Mouse (Mus musculus): ENCODE results near the gene Pou2f1. TPM values are rescaled to one million over a fixed set of nuclear protein-coding genes. Genes with fewer than 3 reads are reported as not detected.

Gene Pou2f1
- polyA plus RNA-seq, 1 experiment, result 10.8 TPM

GRCm38 (mm10) chr1:165943270-165943669 lies 59.2 kb downstream of the Pou2f1 start:
- TF ChIP-seq CTCF (conservative IDR thresholded peaks at IDR 0.05; ENCODE audit: insufficient read depth, insufficient read length, low read depth, low read length) (no peak), POLR2A (IDR thresholded peaks at IDR 0.05; ENCODE audit: low read depth, low read length) (no peak)
- 93% methylated on average over 1 of the region's 1 CpGs for WGBS
- Histone ChIP-seq H3K4me1 (ENCODE audit: control insufficient read depth, insufficient read depth, low read length) (no peaks in the 10 kb centered on the region), H3K36me3 (ENCODE audit: control insufficient read depth, insufficient read depth, low read length) (no peaks in the 10 kb centered on the region), H3K4me3 (ENCODE audit: insufficient read depth, low read depth, low read length) (no peak overlapping the region), H3K27me3 (replicated peaks; ENCODE audit: control insufficient read depth, insufficient read depth, low read length) (no peaks in the 10 kb centered on the region), H3K27ac (ENCODE audit: insufficient read depth, low read depth, low read length) (no peak overlapping the region)
- DNase-seq, result no peak

DNA sequence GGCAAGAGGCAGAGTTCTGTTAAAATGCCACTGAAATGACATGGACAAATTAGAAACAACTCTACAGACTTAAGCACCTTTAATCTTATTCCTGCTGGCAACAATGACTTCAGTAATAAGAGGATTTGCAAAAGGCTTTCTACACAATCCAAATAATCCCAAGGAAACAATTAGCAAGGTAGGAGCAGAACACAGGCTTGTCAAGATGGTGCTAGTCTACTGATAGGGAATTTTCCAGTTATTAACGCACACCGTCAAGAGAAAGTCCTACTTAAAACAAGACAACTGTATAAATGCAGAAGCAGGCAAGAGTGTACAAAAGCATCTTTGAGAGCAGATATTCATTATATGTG lies 67.0 kb downstream of the Pou2f1 start:
- H3K4me3 ChIP-seq (ENCODE audit: insufficient read depth, low read depth, low read length), result no peak overlapping the region
- DNase-seq, result no peak
- H3K27ac ChIP-seq (ENCODE audit: insufficient read depth, low read depth, low read length), result no peak overlapping the region
- TF ChIP-seq CTCF (conservative IDR thresholded peaks at IDR 0.05; ENCODE audit: insufficient read depth, insufficient read length, low read depth, low read length), result no peak
- TF ChIP-seq POLR2A (IDR thresholded peaks at IDR 0.05; ENCODE audit: low read depth, low read length), result no peak
- 93% methylated on average over 2 of the region's 2 CpGs for WGBS
- H3K4me1 ChIP-seq (ENCODE audit: control insufficient read depth, insufficient read depth, low read length), result peaks cover 3% of the 10 kb centered on the region; the same call in 1 of the 2 replicates
- H3K36me3 ChIP-seq (ENCODE audit: control insufficient read depth, insufficient read depth, low read length), result no peaks in the 10 kb centered on the region
- H3K27me3 ChIP-seq (replicated peaks; ENCODE audit: control insufficient read depth, insufficient read depth, low read length), result no peaks in the 10 kb centered on the region

DNA sequence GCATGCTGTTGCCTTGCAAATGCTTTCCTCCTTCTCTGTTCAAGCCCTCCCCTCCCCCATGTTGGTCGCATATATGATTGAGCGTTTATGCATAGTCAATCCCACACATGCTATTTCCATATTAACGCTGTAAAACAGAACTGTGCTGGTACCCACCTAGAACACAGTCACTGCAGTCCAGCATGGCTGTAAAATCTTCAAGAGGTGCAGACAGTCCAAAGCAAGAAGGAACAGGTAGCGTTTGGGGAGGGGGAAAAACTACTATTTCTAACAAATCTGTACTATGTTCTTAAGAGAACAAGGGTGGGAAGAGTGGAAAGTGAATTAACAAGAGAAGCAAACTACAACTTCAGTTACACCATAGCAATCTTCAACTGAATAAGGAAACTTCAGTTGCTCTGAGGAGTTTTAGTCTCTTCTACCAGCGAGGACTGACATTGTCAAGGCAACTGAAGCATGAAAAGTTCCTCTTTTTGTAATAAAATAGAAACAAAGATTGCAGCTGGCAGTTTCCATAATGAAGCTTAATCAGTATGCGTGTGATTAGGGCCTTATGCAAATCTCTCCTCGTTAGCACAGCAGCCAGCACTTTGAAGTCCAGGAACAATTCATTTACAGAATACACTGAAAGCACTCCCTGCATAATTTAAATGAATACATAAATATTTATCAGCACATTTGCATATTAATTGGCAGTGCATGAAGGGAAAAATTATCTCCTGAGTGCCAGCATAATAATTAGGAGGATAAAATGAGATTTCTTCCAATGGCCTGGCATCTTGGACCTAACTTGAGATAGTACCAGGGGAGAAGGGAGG lies 67.6 kb downstream of the Pou2f1 start:
- peaks cover 3% of the 10 kb centered on the region; the same call in 1 of the 2 replicates for H3K4me1 ChIP-seq (ENCODE audit: control insufficient read depth, insufficient read depth, low read length)
- H3K4me3 ChIP-seq (ENCODE audit: insufficient read depth, low read depth, low read length), result no peak overlapping the region
- WGBS, result 59% methylated on average over 7 of the region's 7 CpGs
- TF ChIP-seq CTCF (conservative IDR thresholded peaks at IDR 0.05; ENCODE audit: insufficient read depth, insufficient read length, low read depth, low read length) (no peak), POLR2A (IDR thresholded peaks at IDR 0.05; ENCODE audit: low read depth, low read length) (no peak)
- H3K27ac ChIP-seq (ENCODE audit: insufficient read depth, low read depth, low read length), result no peak overlapping the region
- no peaks in the 10 kb centered on the region for H3K27me3 ChIP-seq (replicated peaks; ENCODE audit: control insufficient read depth, insufficient read depth, low read length)
- no peak for DNase-seq
- no peaks in the 10 kb centered on the region for H3K36me3 ChIP-seq (ENCODE audit: control insufficient read depth, insufficient read depth, low read length)

DNA sequence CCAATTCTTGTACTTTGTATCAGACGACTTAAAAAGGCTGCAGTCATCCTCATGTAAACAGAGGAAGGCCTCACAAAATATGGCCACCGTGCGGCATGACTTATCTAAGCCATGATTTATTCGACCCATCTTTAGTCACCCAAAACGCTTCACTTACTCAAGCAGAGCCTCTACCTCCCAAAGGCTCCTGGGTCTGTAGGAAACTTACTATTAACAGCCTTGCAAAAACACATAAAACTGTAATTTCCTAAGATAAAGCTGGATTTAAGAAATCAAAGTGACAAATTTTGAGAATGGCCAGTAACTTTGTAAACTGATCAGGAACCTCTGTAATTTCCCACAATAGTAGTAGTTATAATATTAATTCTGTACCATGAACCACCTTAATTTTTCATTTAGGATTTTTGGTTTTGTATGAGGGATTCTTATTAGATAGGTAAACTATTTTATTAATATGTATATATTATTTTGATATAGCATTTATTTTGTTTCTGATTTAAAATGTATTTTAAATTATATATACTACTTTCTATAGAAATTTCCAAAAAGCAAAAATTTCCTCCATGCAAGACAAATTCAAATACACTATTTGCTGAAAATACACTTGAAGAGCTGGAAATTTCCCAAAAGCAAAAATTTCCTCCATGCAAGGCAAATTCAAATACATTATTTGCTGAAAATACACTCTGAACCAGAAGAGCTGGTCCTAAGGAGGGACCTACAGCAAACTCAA lies 68.4 kb downstream of the Pou2f1 start:
- TF ChIP-seq CTCF (conservative IDR thresholded peaks at IDR 0.05; ENCODE audit: insufficient read depth, insufficient read length, low read depth, low read length), result no peak
- no peak for TF ChIP-seq POLR2A (IDR thresholded peaks at IDR 0.05; ENCODE audit: low read depth, low read length)
- 54% methylated on average over 5 of the region's 5 CpGs for WGBS
- no peak for DNase-seq
- Histone ChIP-seq H3K36me3 (ENCODE audit: control insufficient read depth, insufficient read depth, low read length) (no peaks in the 10 kb centered on the region), H3K27ac (ENCODE audit: insufficient read depth, low read depth, low read length) (no peak overlapping the region), H3K4me1 (ENCODE audit: control insufficient read depth, insufficient read depth, low read length) (peaks cover 3% of the 10 kb centered on the region; the same call in 1 of the 2 replicates), H3K4me3 (ENCODE audit: insufficient read depth, low read depth, low read length) (no peak overlapping the region), H3K27me3 (replicated peaks; ENCODE audit: control insufficient read depth, insufficient read depth, low read length) (no peaks in the 10 kb centered on the region)

DNA sequence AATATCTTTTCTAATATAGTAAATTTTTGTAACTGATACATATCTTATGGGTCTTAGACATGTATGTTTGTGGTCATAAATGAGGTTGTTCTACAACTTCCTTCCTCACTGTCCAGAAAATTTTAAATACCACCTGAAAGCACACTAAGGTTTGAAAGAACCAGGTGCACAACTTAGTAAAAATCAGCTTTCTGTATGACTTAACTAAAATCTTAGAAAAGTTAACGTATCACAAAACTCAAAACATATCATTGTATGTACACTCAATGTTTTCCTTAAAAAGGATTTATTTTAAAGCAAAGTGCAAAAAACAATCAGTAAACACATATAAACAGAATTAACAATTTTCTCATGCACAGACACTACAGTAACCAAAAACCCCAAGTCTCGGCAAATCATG lies 69.6 kb downstream of the Pou2f1 start:
- WGBS, result 97% methylated on average over 2 of the region's 2 CpGs
- H3K27me3 ChIP-seq (replicated peaks; ENCODE audit: control insufficient read depth, insufficient read depth, low read length), result no peaks in the 10 kb centered on the region
- H3K4me1 ChIP-seq (ENCODE audit: control insufficient read depth, insufficient read depth, low read length), result peaks cover 3% of the 10 kb centered on the region; the same call in 1 of the 2 replicates
- no peak for TF ChIP-seq POLR2A (IDR thresholded peaks at IDR 0.05; ENCODE audit: low read depth, low read length)
- no peak for TF ChIP-seq CTCF (conservative IDR thresholded peaks at IDR 0.05; ENCODE audit: insufficient read depth, insufficient read length, low read depth, low read length)
- DNase-seq, result no peak
- H3K4me3 ChIP-seq (ENCODE audit: insufficient read depth, low read depth, low read length), result no peak overlapping the region
- no peak overlapping the region for H3K27ac ChIP-seq (ENCODE audit: insufficient read depth, low read depth, low read length)
- H3K36me3 ChIP-seq (ENCODE audit: control insufficient read depth, insufficient read depth, low read length), result no peaks in the 10 kb centered on the region

GRCm38 (mm10) chr1:165930510-165930909 lies 72.0 kb downstream of the Pou2f1 start:
- DNase-seq, result no peak
- peaks cover 3% of the 10 kb centered on the region; the same call in 1 of the 2 replicates for H3K4me1 ChIP-seq (ENCODE audit: control insufficient read depth, insufficient read depth, low read length)

More at GRCm38 (mm10) chr1:165930510-165930909, 72.0 kb downstream of the Pou2f1 start:
- H3K36me3 ChIP-seq (ENCODE audit: control insufficient read depth, insufficient read depth, low read length), result no peaks in the 10 kb centered on the region
- no peak overlapping the region for H3K4me3 ChIP-seq (ENCODE audit: insufficient read depth, low read depth, low read length)
- no peak overlapping the region for H3K27ac ChIP-seq (ENCODE audit: insufficient read depth, low read depth, low read length)
- no peak for TF ChIP-seq POLR2A (IDR thresholded peaks at IDR 0.05; ENCODE audit: low read depth, low read length)
- TF ChIP-seq CTCF (conservative IDR thresholded peaks at IDR 0.05; ENCODE audit: insufficient read depth, insufficient read length, low read depth, low read length), result no peak
- H3K27me3 ChIP-seq (replicated peaks; ENCODE audit: control insufficient read depth, insufficient read depth, low read length), result no peaks in the 10 kb centered on the region
- whole genome bisulfite sequencing, result 95% methylated on average over 3 of the region's 3 CpGs
